Mouse (Mus musculus) monocyte, adult 2 months (primary cell): Measurements from ENCODE around the gene Taldo1.

Source experiments
- DNase-seq, 2 experiments: peaks; one replicate each; pipeline ENCODE4 v3.0.0; 2022; ENCODE audit warnings: low spot score in 2 of 2, low read depth in 1 of 2

Taldo1 gene

DNA sequence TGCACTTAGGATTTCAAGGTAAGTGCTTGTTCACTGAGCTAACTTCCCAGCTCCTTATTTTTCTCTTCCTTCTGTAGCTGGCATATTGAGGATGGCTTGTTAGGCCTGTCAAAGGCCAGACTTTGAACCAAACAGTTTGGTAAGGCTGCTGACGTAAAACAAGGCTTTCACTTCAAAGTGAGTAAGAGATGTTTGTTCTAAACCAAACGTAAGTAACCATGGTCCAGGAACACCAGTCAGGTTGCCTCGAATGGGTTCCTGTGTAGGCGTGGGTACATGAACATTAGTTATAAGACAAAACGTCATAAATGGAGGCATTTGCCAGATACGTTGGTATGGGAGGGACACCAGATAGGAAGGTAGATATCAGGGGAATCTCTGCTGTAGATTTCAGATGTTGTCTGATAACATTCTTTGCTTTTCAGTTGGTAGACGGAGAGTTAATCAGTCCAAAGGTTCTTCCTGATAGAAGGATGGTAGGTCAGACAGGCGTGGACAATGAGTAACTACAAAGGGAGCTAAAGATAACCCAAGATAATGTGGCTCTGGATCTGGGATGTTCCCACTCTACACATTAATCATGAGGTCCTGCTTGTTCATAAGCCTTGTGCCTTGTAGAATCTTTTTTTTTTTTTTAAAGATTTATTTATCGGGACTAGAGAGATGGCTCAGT, 28.2 kb downstream of the Taldo1 start:
- no peak for DNase-seq

GRCm38 (mm10) chr7:141423811-141424210, 31.8 kb downstream of the Taldo1 start:
- no peak for DNase-seq

- no peak for DNase-seq
Measured at GRCm38 (mm10) chr7:141426948-141427730, 35.1 kb downstream of the Taldo1 start.

DNA sequence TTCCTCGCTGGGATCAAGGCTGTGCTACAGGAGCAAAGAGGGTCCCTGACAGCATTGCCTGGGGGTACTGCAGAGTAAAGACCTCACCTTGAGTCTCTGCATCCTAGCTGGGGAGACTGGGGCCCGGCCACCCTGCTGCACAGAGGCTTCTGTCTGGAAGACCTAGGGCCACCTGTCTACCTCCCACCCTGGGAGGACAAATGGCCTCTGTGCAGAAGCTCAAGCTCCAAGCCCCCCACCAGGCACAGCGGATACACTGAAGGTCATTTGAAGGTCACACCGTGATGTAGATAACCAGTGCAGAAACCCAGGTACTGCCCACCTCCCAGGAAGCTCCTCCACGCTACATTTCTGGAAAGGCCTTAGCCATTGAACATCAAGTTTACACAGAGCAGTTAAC, 36.7 kb downstream of the Taldo1 start:
- no peak for DNase-seq

DNA sequence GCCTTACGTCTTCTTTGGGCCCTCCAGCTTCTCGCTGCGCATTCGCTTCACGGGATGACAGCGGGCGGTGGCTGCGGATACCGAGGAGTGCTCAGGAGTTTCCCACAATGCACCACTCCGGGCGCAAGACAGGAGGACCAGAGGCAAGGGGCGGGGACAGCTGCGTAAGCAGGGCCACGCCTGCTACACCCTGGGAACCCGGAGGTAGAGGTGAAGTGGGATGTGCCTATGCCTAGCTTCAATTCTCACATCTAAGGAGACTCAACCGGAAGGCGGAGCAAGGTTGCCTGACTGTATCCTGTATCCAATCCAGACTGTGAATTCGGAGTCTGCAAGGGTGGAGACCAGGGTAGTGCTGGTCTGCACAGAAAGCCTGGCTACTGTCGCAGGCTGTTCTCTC, 37.3 kb downstream of the Taldo1 start, which contains the start of gene Cend1:
Gene Cend1, minus strand, starts transcription at position 182 of the 400 bp plus-strand sequence.
- DNase-seq = no peak

- DNase-seq = no peak
Measured at GRCm38 (mm10) chr7:141429840-141430584, 38.0 kb downstream of the Taldo1 start.

- DNase-seq = no peak
Measured at GRCm38 (mm10) chr7:141430585-141431240, 38.7 kb downstream of the Taldo1 start.

DNA sequence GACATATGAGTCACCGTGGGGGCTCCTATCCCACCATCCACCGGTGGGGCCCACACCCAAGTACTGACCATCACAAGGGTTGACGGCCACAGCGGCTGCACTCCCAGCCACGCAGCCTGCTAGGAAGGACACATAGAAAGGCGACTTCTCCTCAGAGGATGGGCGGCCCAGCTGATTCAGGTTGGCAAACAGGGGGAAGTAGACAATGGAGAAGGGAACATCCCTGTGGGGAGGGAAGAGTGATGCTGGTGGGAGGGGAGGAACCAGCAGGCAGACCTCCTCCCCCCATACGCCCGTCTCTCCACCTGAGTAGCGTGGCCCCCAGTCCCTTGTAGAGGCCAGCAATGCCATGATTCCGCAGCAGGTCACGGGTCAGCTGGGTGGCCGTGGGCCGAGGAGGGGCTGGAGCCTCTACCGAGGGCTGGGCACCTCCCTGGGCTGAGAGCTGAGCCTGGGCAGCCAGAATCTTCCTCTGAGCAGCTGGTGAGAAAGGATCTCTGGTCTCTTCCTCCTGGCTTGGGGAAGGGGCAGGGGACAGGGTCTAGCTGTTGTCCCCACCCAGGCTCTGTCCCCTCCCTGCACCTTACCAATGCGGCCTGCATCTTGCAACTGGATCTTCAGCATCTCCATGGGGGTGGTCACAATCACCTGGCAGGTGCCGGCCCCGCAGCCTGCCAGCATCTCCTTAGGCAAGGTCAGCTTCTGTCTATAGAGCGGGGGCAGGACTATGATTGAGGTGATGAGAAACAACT, 39.6 kb downstream of the Taldo1 start:
- no peak for DNase-seq

- no peak for DNase-seq
Measured at GRCm38 (mm10) chr7:141432186-141432611, 40.2 kb downstream of the Taldo1 start.

GRCm38 (mm10) chr7:141432741-141433516, 40.9 kb downstream of the Taldo1 start:
- DNase-seq = no peak

DNA sequence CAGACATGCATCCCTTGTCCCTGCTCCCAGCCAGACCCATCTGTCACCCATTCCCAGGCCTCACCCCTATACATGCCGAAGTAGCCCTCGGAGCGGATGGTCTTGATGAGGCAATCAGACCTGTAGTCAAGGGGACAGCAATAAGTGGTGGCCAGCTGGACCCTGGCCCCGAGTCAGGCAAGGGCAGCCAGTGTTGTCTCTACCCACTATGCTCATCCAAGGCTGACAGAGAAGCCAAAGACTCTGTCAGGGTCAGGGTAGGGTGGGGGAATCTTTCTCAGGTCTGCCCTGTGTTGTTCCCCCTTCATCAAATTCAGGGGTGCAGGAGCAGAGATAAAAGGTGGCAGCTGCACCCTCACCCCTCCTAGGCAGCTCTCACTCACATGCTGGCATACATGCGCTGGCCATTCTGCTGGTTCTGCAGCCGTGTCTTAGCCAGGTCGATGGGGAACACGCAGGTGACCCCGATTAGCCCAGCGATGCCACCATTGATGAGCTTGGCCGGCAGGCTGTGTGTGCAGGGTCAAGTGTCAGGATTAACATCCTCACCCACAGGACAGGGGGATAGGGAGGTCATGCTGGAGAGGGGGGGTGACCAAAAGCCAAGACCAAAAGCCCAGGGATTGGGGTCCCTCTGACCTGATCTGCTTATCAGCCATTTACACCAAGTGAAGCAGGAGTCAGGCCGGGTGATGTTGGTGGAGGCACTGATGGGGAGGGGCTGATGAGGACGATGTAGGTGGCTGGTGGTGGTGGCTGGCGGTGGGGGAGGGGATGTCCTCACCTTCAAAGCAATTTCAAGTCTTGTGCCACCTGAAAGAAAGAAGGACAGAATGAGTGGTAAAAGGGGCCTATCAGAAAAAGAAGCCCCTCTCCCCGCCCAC, 41.8 kb downstream of the Taldo1 start:
- DNase-seq = no peak

DNA sequence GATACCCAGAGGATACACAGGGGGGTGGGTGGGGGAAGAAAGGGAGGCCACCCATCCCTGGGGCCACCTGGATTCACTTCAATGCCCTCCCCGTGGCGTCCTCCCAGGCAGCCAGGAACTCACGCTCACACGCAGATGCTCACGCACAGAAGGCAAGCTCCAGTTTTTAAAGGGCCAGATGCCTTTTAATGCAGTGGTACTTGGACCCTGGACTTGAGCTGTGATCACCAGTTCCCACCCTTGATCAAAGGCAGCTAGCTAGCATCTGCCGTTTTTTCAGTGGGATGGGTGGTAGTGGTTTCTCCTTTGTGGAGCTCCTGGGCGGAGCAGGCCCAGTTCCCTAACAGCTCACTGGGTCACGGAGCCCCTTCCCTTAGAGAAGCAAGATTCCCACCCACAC, 42.5 kb downstream of the Taldo1 start:
- DNase-seq = no peak

GRCm38 (mm10) chr7:141435129-141435855, 43.3 kb downstream of the Taldo1 start:
- no peak for DNase-seq

DNA sequence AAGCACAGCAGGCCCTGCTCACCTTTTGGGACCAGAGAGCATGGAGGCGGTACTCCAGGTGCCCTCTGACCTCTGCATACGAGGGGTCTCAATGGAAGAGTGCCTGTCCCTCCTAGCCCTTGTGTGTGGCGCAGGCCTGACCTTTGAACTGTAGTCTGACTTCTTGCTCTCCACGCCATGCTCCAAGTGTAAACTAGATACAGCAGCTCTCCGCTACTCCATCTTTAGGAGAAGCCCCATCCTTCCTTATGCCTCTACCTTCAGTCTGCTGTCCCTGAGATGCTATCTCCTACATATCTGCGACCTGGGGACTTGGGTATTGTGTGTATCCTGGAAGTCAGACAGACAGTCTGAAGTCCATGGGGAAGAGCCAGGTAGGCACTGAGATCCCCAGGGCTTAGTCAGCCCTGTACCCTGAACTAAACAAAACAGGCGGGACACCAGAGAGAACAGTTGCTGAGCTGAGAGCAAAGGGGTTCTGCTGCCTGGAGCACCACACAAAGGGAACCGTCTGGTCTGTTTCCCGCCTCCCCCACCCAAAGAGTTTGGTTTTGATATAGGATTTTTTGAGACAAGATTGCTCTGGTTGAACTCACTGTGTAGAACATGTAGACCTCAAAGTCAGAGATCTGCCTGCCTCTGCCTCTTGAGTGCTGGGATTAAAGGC, 44.0 kb downstream of the Taldo1 start:
- no peak for DNase-seq

- no peak for DNase-seq
Measured at GRCm38 (mm10) chr7:141436523-141436892, 44.5 kb downstream of the Taldo1 start.

- DNase-seq = peak in 1 of 2 experiments; percentile 61
Measured at GRCm38 (mm10) chr7:141437178-141438120, 45.5 kb downstream of the Taldo1 start, which contains the start of gene Slc25a22. Gene Slc25a22, minus strand, starts transcription at chr7:141437892.
